Mouse (Mus musculus): ENCODE measurements around the gene Ormdl3.
"Not testable (repeated sequence)": the region's sequence is repeated elsewhere in the genome, so short reads cannot be mapped to it uniquely, and the experiment has no call there.

DNA sequence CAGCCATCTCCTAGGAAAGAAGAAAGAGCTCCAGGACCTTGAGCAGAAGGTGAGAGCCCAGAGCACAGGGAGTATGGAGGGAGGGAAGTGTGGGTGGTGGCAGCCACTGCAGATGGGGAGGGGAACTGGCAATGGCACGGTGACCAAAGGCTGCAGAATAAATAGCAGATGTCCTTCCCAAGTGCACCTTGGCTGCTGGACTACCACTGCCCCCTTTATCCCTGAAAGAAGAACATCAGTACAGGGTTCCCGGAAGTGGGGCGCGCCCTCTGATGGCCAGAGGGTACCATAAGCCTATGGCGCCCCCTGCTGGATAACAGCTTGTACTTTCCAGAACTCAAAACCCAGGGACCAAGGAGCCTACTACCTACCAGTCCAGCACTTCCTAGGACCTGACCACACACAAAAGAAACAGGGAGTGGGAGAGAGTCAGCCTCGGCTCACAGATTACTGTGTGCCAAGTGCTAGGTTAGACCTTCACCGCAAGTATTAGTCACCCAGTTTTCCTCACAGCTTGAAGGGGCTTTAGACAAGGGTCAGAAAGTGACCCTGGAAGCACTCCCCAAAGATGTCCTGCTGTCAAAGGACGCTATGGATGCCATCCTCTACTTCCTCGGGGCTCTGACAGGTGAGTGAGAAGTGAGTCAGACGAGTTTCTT, 48.3 kb upstream of the Ormdl3 start:
- not testable (repeated sequence) for TF ChIP-seq POLR2A (IDR thresholded peaks at IDR 0.05; ENCODE audit: borderline replicate concordance, extremely low read depth, low read depth, low read length); CTCF (IDR thresholded peaks at IDR 0.05; ENCODE audit: insufficient read depth, low read length)
